Mouse (Mus musculus): ENCODE results near the gene Atp2c2. TPM values are rescaled to one million over a fixed set of nuclear protein-coding genes. Genes with fewer than 3 reads are reported as not detected.
A peak's percentile ranks its signal among the peaks of the same experiment; 100 is the strongest.

Atp2c2 gene
- polyA plus RNA-seq, 1 experiment, result 0.02 TPM

DNA sequence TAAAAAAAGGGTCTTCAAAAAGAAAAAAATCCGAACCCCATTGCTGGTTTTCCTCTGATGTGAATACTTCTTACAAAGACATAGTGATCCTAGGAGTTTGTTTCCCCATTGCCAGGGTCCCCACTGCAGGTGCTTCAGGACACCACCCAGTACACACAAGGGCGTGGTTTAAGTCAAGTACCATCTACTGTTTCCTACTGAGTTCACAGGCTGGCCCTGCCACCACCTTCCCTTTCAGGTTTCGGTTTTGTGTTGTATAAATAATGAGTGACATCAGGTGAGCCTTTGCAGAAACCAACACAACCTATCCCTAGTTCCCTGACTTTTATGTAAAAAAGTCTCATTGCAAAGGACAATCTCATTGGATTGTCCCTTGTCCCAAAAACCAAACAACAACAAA is 95.8 kb downstream of the Atp2c2 start:
- no peaks in the 10 kb centered on the region for H3K27me3 ChIP-seq (ENCODE audit: control insufficient read depth, insufficient read depth, insufficient read length)
- H3K36me3 ChIP-seq (ENCODE audit: control insufficient read depth, insufficient read depth), result no peaks in the 10 kb centered on the region
- H3K79me2 ChIP-seq (ENCODE audit: control insufficient read depth, insufficient read depth), result no peaks in the 10 kb centered on the region
- TF ChIP-seq CEBPB (IDR thresholded peaks at IDR 0.05; ENCODE audit: low read depth) (no peak), MAX (IDR thresholded peaks at IDR 0.05) (no peak), CTCF (IDR thresholded peaks at IDR 0.05; ENCODE audit: control insufficient read depth, insufficient read depth, insufficient read length) (no peak), USF1 (IDR thresholded peaks at IDR 0.05; ENCODE audit: low read depth) (no peak)
- no peak overlapping the region for H3K4me3 ChIP-seq (ENCODE audit: insufficient read depth, poor library complexity, severe bottlenecking)
- H3K79me3 ChIP-seq (ENCODE audit: low read depth), result no peaks in the 10 kb centered on the region
- H3ac ChIP-seq (ENCODE audit: control insufficient read depth, insufficient read length, low read depth), result no peak overlapping the region

DNA sequence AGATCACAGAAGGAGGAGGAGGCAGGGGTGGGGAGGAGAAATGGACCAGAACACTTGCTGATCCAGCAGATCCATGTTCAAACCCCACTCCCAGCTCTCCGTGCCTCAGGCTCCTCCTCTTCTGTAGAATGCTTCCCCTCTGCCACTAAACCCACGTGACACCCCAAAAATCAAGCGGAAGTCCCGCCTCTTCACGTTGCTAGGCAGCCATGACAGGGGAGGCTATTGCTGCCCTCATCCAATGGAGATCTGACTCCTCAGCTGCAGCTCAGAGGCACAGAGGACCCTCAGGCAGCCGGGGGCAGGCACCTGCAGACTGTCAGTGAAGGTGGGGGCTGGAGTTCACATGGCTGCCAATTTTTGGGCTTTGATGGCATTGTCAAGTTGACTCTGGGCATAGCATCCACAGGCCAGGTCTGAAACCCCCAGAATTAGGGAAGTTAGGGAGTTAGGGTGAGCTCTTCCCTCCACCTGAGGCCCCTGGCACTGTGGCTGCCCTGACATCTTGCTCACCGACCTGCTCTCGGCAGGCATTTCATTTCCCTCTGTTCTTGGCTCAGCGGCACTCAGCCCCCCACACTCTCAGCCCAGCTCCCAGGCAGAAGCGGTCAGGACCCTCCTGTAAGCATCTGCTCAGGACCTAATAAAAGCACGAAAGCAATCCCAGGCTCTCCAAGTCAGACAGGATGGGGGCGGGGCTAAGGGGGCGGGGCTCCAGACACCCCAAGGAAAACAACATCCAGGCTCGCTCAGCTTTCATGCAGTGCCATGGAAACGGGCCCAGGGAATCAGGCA is 98.6 kb downstream of the Atp2c2 start:
- no peaks in the 10 kb centered on the region for H3K79me2 ChIP-seq (ENCODE audit: control insufficient read depth, insufficient read depth)
- no peaks in the 10 kb centered on the region for H3K36me3 ChIP-seq (ENCODE audit: control insufficient read depth, insufficient read depth)
- no peak overlapping the region for H3ac ChIP-seq (ENCODE audit: control insufficient read depth, insufficient read length, low read depth)
- no peaks in the 10 kb centered on the region for H3K27me3 ChIP-seq (ENCODE audit: control insufficient read depth, insufficient read depth, insufficient read length)
- no peak overlapping the region for H3K4me3 ChIP-seq (ENCODE audit: insufficient read depth, poor library complexity, severe bottlenecking)
- no peaks in the 10 kb centered on the region for H3K79me3 ChIP-seq (ENCODE audit: low read depth)
- TF ChIP-seq MYOD1 (IDR thresholded peaks at IDR 0.05; ENCODE audit: control insufficient read depth, insufficient read length, low read depth) (no peak), USF1 (IDR thresholded peaks at IDR 0.05; ENCODE audit: low read depth) (peak; percentile 58), CTCF (IDR thresholded peaks at IDR 0.05; ENCODE audit: control insufficient read depth, insufficient read depth, insufficient read length) (no peak)

DNA sequence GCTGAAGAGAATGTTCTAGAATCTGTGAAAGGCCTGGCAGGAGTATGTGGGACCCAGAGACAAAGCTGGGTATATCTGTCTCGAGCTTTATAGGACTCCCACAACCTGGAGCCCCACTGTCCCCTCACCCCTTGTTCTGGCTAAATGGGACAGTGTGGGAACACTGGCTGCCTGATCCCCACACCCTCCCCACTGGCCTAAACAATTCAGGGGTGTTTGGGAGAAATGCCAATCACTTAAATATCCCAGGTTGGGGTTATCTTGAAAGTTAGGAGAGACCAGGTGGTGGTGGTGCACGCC is 99.1 kb downstream of the Atp2c2 start:
- Histone ChIP-seq H3ac (ENCODE audit: control insufficient read depth, insufficient read length, low read depth) (no peak overlapping the region), H3K4me3 (ENCODE audit: insufficient read depth, poor library complexity, severe bottlenecking) (no peak overlapping the region), H3K79me2 (ENCODE audit: control insufficient read depth, insufficient read depth) (no peaks in the 10 kb centered on the region), H3K79me3 (ENCODE audit: low read depth) (no peaks in the 10 kb centered on the region), H3K36me3 (ENCODE audit: control insufficient read depth, insufficient read depth) (no peaks in the 10 kb centered on the region), H3K27me3 (ENCODE audit: control insufficient read depth, insufficient read depth, insufficient read length) (no peaks in the 10 kb centered on the region)
- TF ChIP-seq MAX (IDR thresholded peaks at IDR 0.05) (no peak), USF1 (IDR thresholded peaks at IDR 0.05; ENCODE audit: low read depth) (no peak), CTCF (IDR thresholded peaks at IDR 0.05; ENCODE audit: control insufficient read depth, insufficient read depth, insufficient read length) (no peak), MYOG (IDR thresholded peaks at IDR 0.05; ENCODE audit: control insufficient read depth, extremely low read depth, insufficient read length) (no peak), FOSL1 (IDR thresholded peaks at IDR 0.05; ENCODE audit: insufficient read depth, low read length, poor library complexity, severe bottlenecking) (no peak), CEBPB (IDR thresholded peaks at IDR 0.05; ENCODE audit: low read depth) (no peak), MYOD1 (IDR thresholded peaks at IDR 0.05; ENCODE audit: control insufficient read depth, insufficient read length, low read depth) (no peak)

DNA sequence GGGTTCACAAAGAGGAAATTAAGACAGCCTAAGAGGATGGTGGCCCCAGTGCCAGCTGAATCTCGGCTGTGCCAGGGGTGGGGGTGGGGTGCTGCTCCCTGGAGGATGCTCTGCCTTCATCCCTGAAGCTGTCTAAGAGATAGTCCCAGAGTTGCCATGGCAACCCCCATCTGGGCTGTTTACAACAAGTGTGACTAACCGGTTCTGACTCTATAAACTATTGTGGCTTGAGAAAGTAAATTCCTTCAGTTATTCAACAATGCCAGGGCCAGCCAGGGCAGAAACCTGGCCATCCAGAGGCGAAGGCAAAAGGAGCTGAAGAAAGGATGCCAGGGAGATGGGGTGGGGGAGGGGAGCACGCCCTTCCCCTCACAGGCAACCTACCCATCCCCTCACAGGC is 101.4 kb downstream of the Atp2c2 start:
- H3K79me2 ChIP-seq (ENCODE audit: control insufficient read depth, insufficient read depth), result no peaks in the 10 kb centered on the region

DNA sequence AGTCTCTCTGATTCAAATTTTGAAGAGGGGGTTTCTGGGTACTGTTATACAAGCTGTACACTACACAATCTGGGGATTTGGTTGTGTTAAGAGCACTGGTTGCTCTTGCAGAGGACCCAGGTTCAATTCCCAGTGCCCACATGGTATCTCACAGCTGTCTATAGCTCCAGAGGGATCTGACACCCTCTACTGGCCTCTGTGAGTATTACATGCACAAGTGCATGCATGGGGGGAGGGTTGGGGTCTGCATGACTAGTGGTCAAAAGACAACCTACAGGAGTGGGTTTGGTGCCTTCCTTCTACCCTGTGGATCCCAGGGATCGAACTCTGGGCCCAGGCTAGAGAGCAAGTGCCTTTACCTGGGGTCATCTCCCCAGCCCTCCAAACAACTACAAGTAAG is 102.8 kb downstream of the Atp2c2 start:
- no peaks in the 10 kb centered on the region for H3K36me3 ChIP-seq (ENCODE audit: control insufficient read depth, insufficient read depth)

More for the DNA sequence above, 101.4 kb downstream of the Atp2c2 start:
- Histone ChIP-seq H3K27me3 (ENCODE audit: control insufficient read depth, insufficient read depth, insufficient read length) (no peaks in the 10 kb centered on the region), H3K4me3 (ENCODE audit: insufficient read depth, poor library complexity, severe bottlenecking) (no peak overlapping the region), H3K36me3 (ENCODE audit: control insufficient read depth, insufficient read depth) (no peaks in the 10 kb centered on the region), H3K79me3 (ENCODE audit: low read depth) (no peaks in the 10 kb centered on the region), H3ac (ENCODE audit: control insufficient read depth, insufficient read length, low read depth) (no peak overlapping the region)
- TF ChIP-seq CEBPB (IDR thresholded peaks at IDR 0.05; ENCODE audit: low read depth) (no peak), MYOD1 (IDR thresholded peaks at IDR 0.05; ENCODE audit: control insufficient read depth, insufficient read length, low read depth) (no peak), MAX (IDR thresholded peaks at IDR 0.05) (no peak), CTCF (IDR thresholded peaks at IDR 0.05; ENCODE audit: control insufficient read depth, insufficient read depth, insufficient read length) (no peak), FOSL1 (IDR thresholded peaks at IDR 0.05; ENCODE audit: insufficient read depth, low read length, poor library complexity, severe bottlenecking) (no peak), USF1 (IDR thresholded peaks at IDR 0.05; ENCODE audit: low read depth) (no peak), MYOG (IDR thresholded peaks at IDR 0.05; ENCODE audit: control insufficient read depth, extremely low read depth, insufficient read length) (no peak)

DNA sequence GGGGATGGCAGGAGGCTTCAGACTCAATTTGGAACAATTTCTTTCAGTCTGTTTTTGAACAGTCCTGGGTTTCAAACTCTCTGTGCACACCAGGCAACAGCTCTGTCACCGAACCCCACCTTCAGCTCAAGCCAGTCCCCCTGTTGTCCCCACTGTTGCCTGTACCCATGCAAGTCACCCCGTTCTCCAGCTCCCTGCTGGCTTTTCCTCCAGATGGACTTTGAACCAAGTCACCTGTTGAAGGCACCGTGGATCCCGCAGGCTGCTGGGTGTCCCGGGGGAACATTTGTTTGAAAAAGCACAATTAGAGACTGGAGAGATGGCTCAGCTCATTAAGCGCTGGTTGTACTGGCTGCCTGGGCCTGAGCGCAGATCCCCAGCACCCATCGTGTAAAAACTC is 105.5 kb downstream of the Atp2c2 start:
- Histone ChIP-seq H3ac (ENCODE audit: control insufficient read depth, insufficient read length, low read depth) (no peak overlapping the region), H3K4me3 (ENCODE audit: insufficient read depth, poor library complexity, severe bottlenecking) (no peak overlapping the region), H3K79me3 (ENCODE audit: low read depth) (no peaks in the 10 kb centered on the region), H3K36me3 (ENCODE audit: control insufficient read depth, insufficient read depth) (peaks cover 4% of the 10 kb centered on the region), H3K27me3 (ENCODE audit: control insufficient read depth, insufficient read depth, insufficient read length) (no peaks in the 10 kb centered on the region), H3K79me2 (ENCODE audit: control insufficient read depth, insufficient read depth) (no peaks in the 10 kb centered on the region)
- TF ChIP-seq MAX (IDR thresholded peaks at IDR 0.05) (no peak), MYOG (IDR thresholded peaks at IDR 0.05; ENCODE audit: control insufficient read depth, extremely low read depth, insufficient read length) (no peak), MYOD1 (IDR thresholded peaks at IDR 0.05; ENCODE audit: control insufficient read depth, insufficient read length, low read depth) (no peak), FOSL1 (IDR thresholded peaks at IDR 0.05; ENCODE audit: insufficient read depth, low read length, poor library complexity, severe bottlenecking) (no peak), CTCF (IDR thresholded peaks at IDR 0.05; ENCODE audit: control insufficient read depth, insufficient read depth, insufficient read length) (no peak), USF1 (IDR thresholded peaks at IDR 0.05; ENCODE audit: low read depth) (no peak), CEBPB (IDR thresholded peaks at IDR 0.05; ENCODE audit: low read depth) (no peak)

More for the DNA sequence above, 102.8 kb downstream of the Atp2c2 start:
- H3ac ChIP-seq (ENCODE audit: control insufficient read depth, insufficient read length, low read depth), result no peak overlapping the region
- no peak for TF ChIP-seq FOSL1 (IDR thresholded peaks at IDR 0.05; ENCODE audit: insufficient read depth, low read length, poor library complexity, severe bottlenecking)
- TF ChIP-seq CTCF (IDR thresholded peaks at IDR 0.05; ENCODE audit: control insufficient read depth, insufficient read depth, insufficient read length), result no peak
- TF ChIP-seq MAX (IDR thresholded peaks at IDR 0.05), result no peak
- TF ChIP-seq USF1 (IDR thresholded peaks at IDR 0.05; ENCODE audit: low read depth), result no peak
- no peak for TF ChIP-seq CEBPB (IDR thresholded peaks at IDR 0.05; ENCODE audit: low read depth)
- TF ChIP-seq MYOG (IDR thresholded peaks at IDR 0.05; ENCODE audit: control insufficient read depth, extremely low read depth, insufficient read length), result no peak
- no peak for TF ChIP-seq MYOD1 (IDR thresholded peaks at IDR 0.05; ENCODE audit: control insufficient read depth, insufficient read length, low read depth)
- H3K79me3 ChIP-seq (ENCODE audit: low read depth), result no peaks in the 10 kb centered on the region
- no peaks in the 10 kb centered on the region for H3K27me3 ChIP-seq (ENCODE audit: control insufficient read depth, insufficient read depth, insufficient read length)
- no peaks in the 10 kb centered on the region for H3K79me2 ChIP-seq (ENCODE audit: control insufficient read depth, insufficient read depth)
- no peak overlapping the region for H3K4me3 ChIP-seq (ENCODE audit: insufficient read depth, poor library complexity, severe bottlenecking)

Measured in C2C12 (cell line).